Comparison of ENCODE assay signal across 8 mouse cellular contexts in the genomic region with DNA sequence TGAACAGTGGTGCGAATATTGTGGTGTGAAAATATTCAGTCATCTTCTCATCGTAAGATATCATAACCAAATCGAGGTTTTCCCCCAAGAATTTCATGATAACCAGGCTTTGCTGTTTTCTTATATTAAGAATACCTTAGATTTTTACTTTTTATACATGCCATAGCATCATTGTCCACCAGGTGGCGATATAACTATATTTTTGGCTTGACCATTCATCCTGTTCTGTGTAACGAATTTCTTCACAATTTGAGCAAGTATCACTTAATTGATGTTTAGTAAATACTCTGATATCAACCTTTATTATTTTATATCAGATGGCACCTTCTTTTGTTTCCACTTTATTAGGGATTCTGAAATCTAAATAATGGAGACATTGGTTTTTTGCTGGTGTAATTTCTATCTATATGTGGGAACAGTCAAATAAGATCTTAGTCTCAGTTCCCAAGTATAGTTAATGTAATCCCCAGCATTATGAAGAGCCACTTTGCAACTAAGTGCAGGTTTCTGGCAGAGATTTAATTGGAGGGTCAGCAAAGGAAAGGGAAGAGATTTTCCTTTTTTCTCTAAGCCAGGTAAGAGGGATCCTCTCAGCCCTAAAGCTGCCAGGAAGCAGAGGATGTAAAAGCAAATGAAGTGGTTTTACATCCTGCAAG.
DNase-seq lines count a peak whose midpoint lies in the region; ATAC-seq and TF ChIP-seq lines count a peak whose summit lies in the region.

No protein-coding gene starts in this region.

- H3K79me2 ChIP-seq in liver, adult 2 months (ENCODE audit: control insufficient read depth, insufficient read depth, low read length), result no peaks in the 10 kb centered on the region

- 5% methylated on average over 5 of the region's 5 CpGs for WGBS in liver, adult 2 months
- WGBS in liver, embryonic 12.5 days (ENCODE audit: insufficient replicate concordance), result 9% methylated on average over 5 of the region's 5 CpGs

- TF ChIP-seq CTCF in liver, adult 2 months (IDR thresholded peaks at IDR 0.05; ENCODE audit: low read depth, low read length), result 0 out of 2 replicates have a peak, but pooled peaks have one; percentile 7

- H3K4me2 ChIP-seq in liver, embryonic 12.5 days, result no peak overlapping the region

- DNase-seq in adrenal gland, postnatal 14 days, result peak; percentile 15
- DNase-seq in adrenal gland, adult 2 months, result no peak
- DNase-seq in liver, adult 2 months (ENCODE audit: extremely low read depth, low read depth, low spot score), result peak; percentile 14
- DNase-seq in embryo, embryonic 10.5 days (ENCODE audit: low spot score), result peak; percentile 73
- peak; percentile 19 for DNase-seq in lung, postnatal 14 days
- DNase-seq in urinary bladder, postnatal 25 days (ENCODE audit: low spot score), result no peak

- no peaks in the 10 kb centered on the region for H3K27me3 ChIP-seq in liver, adult 2 months (ENCODE audit: control insufficient read depth, insufficient read depth, low read length)
- H3K27me3 ChIP-seq in liver, embryonic 12.5 days (replicated peaks), result no peaks in the 10 kb centered on the region

- ATAC-seq in liver, embryonic 12.5 days, result no peak
- no peak for ATAC-seq in erythroid progenitor cell, adult 5-6 weeks (replicated peaks; ENCODE audit: low FRiP score, poor library complexity, severe bottlenecking)

- H3K4me1 ChIP-seq in liver, adult 2 months (ENCODE audit: control insufficient read depth, insufficient read depth, low read length), result no peaks in the 10 kb centered on the region
- no peaks in the 10 kb centered on the region for H3K4me1 ChIP-seq in liver, embryonic 12.5 days

- H3K9ac ChIP-seq in liver, adult 2 months (ENCODE audit: low read depth, low read length), result no peak overlapping the region
- H3K9ac ChIP-seq in liver, embryonic 12.5 days, result no peak overlapping the region

- no peaks in the 10 kb centered on the region for H3K9me3 ChIP-seq in liver, embryonic 12.5 days (replicated peaks)

- H3K4me3 ChIP-seq in liver, adult 2 months (ENCODE audit: insufficient read depth, low read depth, low read length), result no peak overlapping the region
- no peak overlapping the region for H3K4me3 ChIP-seq in liver, embryonic 12.5 days

- TF ChIP-seq POLR2A in liver, adult 2 months (IDR thresholded peaks at IDR 0.05; ENCODE audit: extremely low read depth, insufficient read depth, low read length), result no peak

- no peak overlapping the region for H3K27ac ChIP-seq in liver, adult 2 months (replicated peaks; ENCODE audit: insufficient read depth, low read depth, low read length)
- H3K27ac ChIP-seq in liver, embryonic 12.5 days, result no peak overlapping the region

- H3K36me3 ChIP-seq in liver, adult 2 months (ENCODE audit: control insufficient read depth, insufficient read depth, low read length), result no peaks in the 10 kb centered on the region
- no peaks in the 10 kb centered on the region for H3K36me3 ChIP-seq in liver, embryonic 12.5 days

Comparison
In these comparisons a context has a peak if more than half of its experiments do, and no peak if none do; other contexts are left out.
1. DNase-seq: peak in adrenal gland, postnatal 14 days (single experiment), liver, adult 2 months (single experiment), embryo, embryonic 10.5 days (single experiment) and lung, postnatal 14 days (single experiment); none in adrenal gland, adult 2 months (single experiment) and urinary bladder, postnatal 25 days (single experiment).